Mouse (Mus musculus) monocyte, adult 59 days (primary cell): ENCODE measurements around the gene Klhl15. TPM values are rescaled to one million over a fixed set of nuclear protein-coding genes. Genes with fewer than 3 reads are reported as not detected.

Experiments
- total RNA-seq, 2 experiments: library from RNA; stranded (reverse); gene quantifications; one replicate each; pipeline ENCODE4 v1.2.4; 2023

Klhl15 gene
- total RNA-seq: 10 to 100 TPM; 13.9 to 15.8 TPM

GRCm38 (mm10) chrX:94234532-94235189 lies at the start of gene Klhl15:
Gene Klhl15 (plus strand): TSS chrX:94234599.

GRCm38 (mm10) chrX:94212597-94213321 lies 21.6 kb upstream of the Klhl15 start, which contains the start of gene Eif2s3x:
Gene Eif2s3x (minus strand): TSS chrX:94212862.

Other genes with a start within 250 kb of the Klhl15 start
- gene Zfx, start 110.9 kb upstream of the Klhl15 start, total RNA-seq: 10 to 100 TPM; 40.3 to 44.5 TPM
- gene Eif2s3x, start 21.7 kb upstream of the Klhl15 start, total RNA-seq: 10 to 100 TPM; 60.7 to 85.0 TPM
- gene Fam90a1b, start 132.2 kb downstream of the Klhl15 start, total RNA-seq: not detected
- 1 to 10 TPM; 5.7 to 6.7 TPM for gene Apoo, start 132.5 kb downstream of the Klhl15 start, total RNA-seq